Mouse (Mus musculus): ENCODE measurements around the gene Rasgrp1. TPM values are rescaled to one million over a fixed set of nuclear protein-coding genes. Genes with fewer than 3 reads are reported as not detected.

Rasgrp1 gene
- polyA plus RNA-seq, 2 experiments = 0.49 to 0.57 TPM

- DNase-seq (ENCODE audit: low read depth in 3 of 3, low spot score in 3 of 3) (no peak), ATAC-seq (ENCODE audit: insufficient read depth) (no peak)
- no peaks in the 10 kb centered on the region for H3K36me3 ChIP-seq (replicated peaks; ENCODE audit: control insufficient read depth, insufficient read depth, low read depth)
- TF ChIP-seq EP300 (IDR thresholded peaks at IDR 0.05; ENCODE audit: low read depth) (no peak), CTCF (IDR thresholded peaks at IDR 0.05; ENCODE audit: low read depth) (no peak)
- no peaks in the 10 kb centered on the region for H3K4me1 ChIP-seq (replicated peaks; ENCODE audit: control insufficient read depth in 2 of 2, insufficient read depth in 2 of 2, low read length in 1 of 2)
- H3K9me3 ChIP-seq (ENCODE audit: control insufficient read depth, low read length) = no peaks in the 10 kb centered on the region
- WGBS (ENCODE audit: insufficient replicate concordance) = 41% methylated on average over 2 of the region's 2 CpGs
- no peaks in the 10 kb centered on the region for H3K27me3 ChIP-seq (ENCODE audit: control insufficient read depth, insufficient read depth, low read length)
- H3K27ac ChIP-seq = no peak overlapping the region
- H3K4me2 ChIP-seq (ENCODE audit: low read depth) = no peak overlapping the region
- H3K4me3 ChIP-seq (ENCODE audit: insufficient read depth in 1 of 2, low read depth in 2 of 2, low read length in 2 of 2) = no peak overlapping the region
- H3K9ac ChIP-seq (replicated peaks) = no peak overlapping the region
Observed at GRCm38 (mm10) chr2:117309046-117309445, 33.8 kb downstream of the Rasgrp1 start.

DNA sequence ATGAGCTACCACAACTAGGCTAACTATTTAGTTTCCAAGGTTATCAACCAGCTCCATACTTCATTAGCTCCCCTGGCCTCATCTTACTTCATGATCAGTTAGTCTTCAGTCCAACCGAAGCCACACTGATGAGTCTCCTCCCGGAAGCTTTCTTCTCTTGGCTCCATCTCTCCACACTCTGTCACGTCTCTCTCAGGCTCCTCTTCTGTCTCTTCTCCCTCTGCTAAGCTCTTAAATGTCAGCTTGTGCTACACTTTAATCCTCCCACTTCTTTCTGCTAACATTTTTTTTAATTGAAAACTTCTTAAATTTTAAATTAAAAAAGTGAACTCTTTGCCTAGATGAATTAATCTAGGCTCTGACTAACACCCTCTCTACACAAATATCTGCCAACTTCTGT lies 34.8 kb downstream of the Rasgrp1 start:
- H3K27me3 ChIP-seq (ENCODE audit: control insufficient read depth, insufficient read depth, low read length) = no peaks in the 10 kb centered on the region
- ATAC-seq (ENCODE audit: insufficient read depth) = no peak

GRCm38 (mm10) chr2:117304941-117305340 lies 37.9 kb downstream of the Rasgrp1 start:
- Histone ChIP-seq H3K9me3 (ENCODE audit: control insufficient read depth, low read length) (no peaks in the 10 kb centered on the region), H3K27me3 (ENCODE audit: control insufficient read depth, insufficient read depth, low read length) (no peaks in the 10 kb centered on the region), H3K36me3 (replicated peaks; ENCODE audit: control insufficient read depth, insufficient read depth, low read depth) (no peaks in the 10 kb centered on the region), H3K4me2 (ENCODE audit: low read depth) (no peak overlapping the region), H3K4me1 (replicated peaks; ENCODE audit: control insufficient read depth in 2 of 2, insufficient read depth in 2 of 2, low read length in 1 of 2) (no peaks in the 10 kb centered on the region), H3K9ac (replicated peaks) (no peak overlapping the region), H3K27ac (no peak overlapping the region), H3K4me3 (ENCODE audit: insufficient read depth in 1 of 2, low read depth in 2 of 2, low read length in 2 of 2) (no peak overlapping the region)
- DNase-seq (ENCODE audit: low read depth in 3 of 3, low spot score in 3 of 3) (no peak), ATAC-seq (ENCODE audit: insufficient read depth) (no peak)
- 55% methylated on average over 5 of the region's 5 CpGs for WGBS (ENCODE audit: insufficient replicate concordance)
- no peak for TF ChIP-seq EP300 (IDR thresholded peaks at IDR 0.05; ENCODE audit: low read depth)
- TF ChIP-seq CTCF (IDR thresholded peaks at IDR 0.05; ENCODE audit: low read depth) = no peak

More for the DNA sequence above, 34.8 kb downstream of the Rasgrp1 start:
- WGBS (ENCODE audit: insufficient replicate concordance) = 66% methylated on average over 3 of the region's 3 CpGs
- no peak for TF ChIP-seq EP300 (IDR thresholded peaks at IDR 0.05; ENCODE audit: low read depth)
- TF ChIP-seq CTCF (IDR thresholded peaks at IDR 0.05; ENCODE audit: low read depth) = no peak
- Histone ChIP-seq H3K27ac (no peak overlapping the region), H3K4me1 (replicated peaks; ENCODE audit: control insufficient read depth in 2 of 2, insufficient read depth in 2 of 2, low read length in 1 of 2) (no peaks in the 10 kb centered on the region), H3K4me3 (ENCODE audit: insufficient read depth in 1 of 2, low read depth in 2 of 2, low read length in 2 of 2) (no peak overlapping the region), H3K9ac (replicated peaks) (no peak overlapping the region), H3K36me3 (replicated peaks; ENCODE audit: control insufficient read depth, insufficient read depth, low read depth) (no peaks in the 10 kb centered on the region), H3K4me2 (ENCODE audit: low read depth) (no peak overlapping the region), H3K9me3 (ENCODE audit: control insufficient read depth, low read length) (no peaks in the 10 kb centered on the region)
- DNase-seq (ENCODE audit: low read depth in 3 of 3, low spot score in 3 of 3) = no peak

- Histone ChIP-seq H3K9me3 (ENCODE audit: control insufficient read depth, low read length) (no peaks in the 10 kb centered on the region), H3K9ac (replicated peaks) (no peak overlapping the region), H3K4me3 (ENCODE audit: insufficient read depth in 1 of 2, low read depth in 2 of 2, low read length in 2 of 2) (no peak overlapping the region), H3K36me3 (replicated peaks; ENCODE audit: control insufficient read depth, insufficient read depth, low read depth) (no peaks in the 10 kb centered on the region), H3K27me3 (ENCODE audit: control insufficient read depth, insufficient read depth, low read length) (no peaks in the 10 kb centered on the region), H3K4me1 (replicated peaks; ENCODE audit: control insufficient read depth in 2 of 2, insufficient read depth in 2 of 2, low read length in 1 of 2) (no peaks in the 10 kb centered on the region), H3K4me2 (ENCODE audit: low read depth) (no peak overlapping the region), H3K27ac (no peak overlapping the region)
- DNase-seq (ENCODE audit: low read depth in 3 of 3, low spot score in 3 of 3) (no peak), ATAC-seq (ENCODE audit: insufficient read depth) (no peak)
- WGBS (ENCODE audit: insufficient replicate concordance) = 68% methylated on average over 12 of the region's 12 CpGs
- no peak for TF ChIP-seq CTCF (IDR thresholded peaks at IDR 0.05; ENCODE audit: low read depth)
- TF ChIP-seq EP300 (IDR thresholded peaks at IDR 0.05; ENCODE audit: low read depth) = no peak
Observed at GRCm38 (mm10) chr2:117303391-117304350, 39.1 kb downstream of the Rasgrp1 start.

GRCm38 (mm10) chr2:117299596-117300448 lies 43.0 kb downstream of the Rasgrp1 start:
- Histone ChIP-seq H3K27ac (no peak overlapping the region), H3K9me3 (ENCODE audit: control insufficient read depth, low read length) (no peaks in the 10 kb centered on the region), H3K4me1 (replicated peaks; ENCODE audit: control insufficient read depth in 2 of 2, insufficient read depth in 2 of 2, low read length in 1 of 2) (no peaks in the 10 kb centered on the region), H3K9ac (replicated peaks) (no peak overlapping the region), H3K4me3 (ENCODE audit: insufficient read depth in 1 of 2, low read depth in 2 of 2, low read length in 2 of 2) (no peak overlapping the region), H3K27me3 (ENCODE audit: control insufficient read depth, insufficient read depth, low read length) (no peaks in the 10 kb centered on the region), H3K4me2 (ENCODE audit: low read depth) (no peak overlapping the region), H3K36me3 (replicated peaks; ENCODE audit: control insufficient read depth, insufficient read depth, low read depth) (no peaks in the 10 kb centered on the region)
- no peak for DNase-seq (ENCODE audit: low read depth in 3 of 3, low spot score in 3 of 3)
- TF ChIP-seq EP300 (IDR thresholded peaks at IDR 0.05; ENCODE audit: low read depth) = no peak
- no peak for TF ChIP-seq CTCF (IDR thresholded peaks at IDR 0.05; ENCODE audit: low read depth)
- ATAC-seq (ENCODE audit: insufficient read depth) = no peak
- WGBS (ENCODE audit: insufficient replicate concordance) = 67% methylated on average over 16 of the region's 16 CpGs
